ENCODE assay signal across 10 mouse cellular contexts in genomic region chr4:140187404-140188145, GRCm38 (mm10). TPM values are rescaled to one million over a fixed set of nuclear protein-coding genes. Genes with fewer than 3 reads are reported as not detected.
A peak's percentile ranks its signal among the peaks of the same experiment; 100 is the strongest.
DNase-seq lines count a peak whose midpoint lies in the region; ATAC-seq and TF ChIP-seq lines count a peak whose summit lies in the region.
"Had no signal": no experiment of that assay in that cellular context is flagged by ENCODE, and none has a peak within 500 bp of the region (broad histone marks: within the 10 kb centered on the region; RNA-seq: fewer than 3 reads in every experiment).

No protein-coding gene starts in this region.

- no peaks in the 10 kb centered on the region for H3K9me3 ChIP-seq in hindbrain, embryonic 12.5 days (replicated peaks)
- H3K9me3 ChIP-seq in midbrain, embryonic 13.5 days, result no peaks in the 10 kb centered on the region
- H3K9me3 ChIP-seq: heart, embryonic 13.5 days had no signal

- peak overlapping the region; percentile 73 for H3K27ac ChIP-seq in hindbrain, embryonic 12.5 days
- H3K27ac ChIP-seq in midbrain, embryonic 13.5 days, result peak overlapping the region; percentile 74
- H3K27ac ChIP-seq: heart, embryonic 13.5 days had no signal

- peaks cover 29% of the 10 kb centered on the region for H3K4me1 ChIP-seq in hindbrain, embryonic 12.5 days
- H3K4me1 ChIP-seq in midbrain, embryonic 13.5 days (replicated peaks), result peaks cover 65% of the 10 kb centered on the region

- H3K27me3 ChIP-seq in hindbrain, embryonic 12.5 days, result peaks cover 5% of the 10 kb centered on the region; the same call in 1 of the 2 replicates
- H3K27me3 ChIP-seq in midbrain, embryonic 13.5 days, result no peaks in the 10 kb centered on the region

- 52% methylated on average over 8 of the region's 8 CpGs for WGBS in hindbrain, embryonic 12.5 days
- WGBS in midbrain, embryonic 13.5 days, result 58% methylated on average over 8 of the region's 8 CpGs

- DNase-seq in brain, embryonic 14.5 days (ENCODE audit: low read depth), result peak; percentile 86
- DNase-seq in cerebellum, postnatal 25 days, result peak; percentile 55 to 58
- no peak for DNase-seq in layer of hippocampus, adult 9-11 months
- DNase-seq in urinary bladder, postnatal 10 days (ENCODE audit: low spot score), result no peak
- DNase-seq in gastrocnemius, postnatal 14 days, result no peak
- DNase-seq: kidney, adult 18-20 months; right cerebral cortex, postnatal 14 days had no signal

- TF ChIP-seq POLR2A in brain, embryonic 14.5 days (IDR thresholded peaks at IDR 0.05; ENCODE audit: borderline replicate concordance, extremely low read depth, insufficient read depth, insufficient read length, poor library complexity, severe bottlenecking), result no peak

- peak; percentile 62 for ATAC-seq in hindbrain, embryonic 12.5 days (ENCODE audit: low FRiP score)
- ATAC-seq in midbrain, embryonic 13.5 days, result peak; percentile 61

- TF ChIP-seq CTCF in brain, embryonic 14.5 days (IDR thresholded peaks at IDR 0.05; ENCODE audit: borderline replicate concordance, extremely low read depth, insufficient read depth, insufficient read length), result no peak

- intact Hi-C loops in gastrocnemius, postnatal 14 days (cut with DNase I; ENCODE audit: low total_unique reads), result no loop called here

- H3K9ac ChIP-seq in hindbrain, embryonic 12.5 days, result no peak overlapping the region
- peak overlapping the region; percentile 23; the same call in 1 of the 2 replicates for H3K9ac ChIP-seq in midbrain, embryonic 13.5 days (replicated peaks)
- H3K9ac ChIP-seq: heart, embryonic 13.5 days had no signal

- no peak overlapping the region for H3K4me3 ChIP-seq in hindbrain, embryonic 12.5 days
- H3K4me3 ChIP-seq in midbrain, embryonic 13.5 days (replicated peaks), result no peak overlapping the region
- H3K4me3 ChIP-seq: heart, embryonic 13.5 days had no signal

- no peaks in the 10 kb centered on the region for H3K36me3 ChIP-seq in hindbrain, embryonic 12.5 days
- H3K36me3 ChIP-seq in midbrain, embryonic 13.5 days, result no peaks in the 10 kb centered on the region
- H3K36me3 ChIP-seq: heart, embryonic 13.5 days had no signal

- no peak overlapping the region for H3K4me2 ChIP-seq in hindbrain, embryonic 12.5 days (replicated peaks)
- H3K4me2 ChIP-seq in midbrain, embryonic 13.5 days (replicated peaks), result no peak overlapping the region
- H3K4me2 ChIP-seq: heart, embryonic 13.5 days had no signal

RNA-seq across cellular contexts. Expression of gene Igsf21, which starts 59.0 kb away (rescaled TPM):
- 16.1 and 36.1 TPM in 2 replicates for polyA plus RNA-seq in brain, embryonic 14.5 days (2012; rRNA removed)
- polyA plus RNA-seq in hindbrain, embryonic 12.5 days (2016; fragmentation: Nextera tagmentation; extraction: Ambion mirVana), result 14.7 and 15.0 TPM in 2 replicates
- 57.0 and 58.9 TPM in 2 replicates for polyA plus RNA-seq in midbrain, embryonic 13.5 days (2015; fragmentation: Nextera tagmentation; extraction: Ambion mirVana)
- under 1 TPM; 0.14 to 0.16 TPM for total RNA-seq in gastrocnemius, postnatal 14 days (2021)

Comparison
In these comparisons a context has a peak if more than half of its experiments do, and no peak if none do; other contexts are left out.
1. DNase-seq: peak in brain, embryonic 14.5 days (single experiment) and cerebellum, postnatal 25 days (2 of 2); none in layer of hippocampus, adult 9-11 months (single experiment), urinary bladder, postnatal 10 days (single experiment) and gastrocnemius, postnatal 14 days (single experiment).